Mouse (Mus musculus): ENCODE results near the gene Srcap. TPM values are rescaled to one million over a fixed set of nuclear protein-coding genes. Genes with fewer than 3 reads are reported as not detected.
A peak's percentile ranks its signal among the peaks of the same experiment; 100 is the strongest.
"Not testable (repeated sequence)": the region's sequence is repeated elsewhere in the genome, so short reads cannot be mapped to it uniquely, and the experiment has no call there.

Srcap gene
- polyA plus RNA-seq, 1 experiment, result 32.2 TPM

DNA sequence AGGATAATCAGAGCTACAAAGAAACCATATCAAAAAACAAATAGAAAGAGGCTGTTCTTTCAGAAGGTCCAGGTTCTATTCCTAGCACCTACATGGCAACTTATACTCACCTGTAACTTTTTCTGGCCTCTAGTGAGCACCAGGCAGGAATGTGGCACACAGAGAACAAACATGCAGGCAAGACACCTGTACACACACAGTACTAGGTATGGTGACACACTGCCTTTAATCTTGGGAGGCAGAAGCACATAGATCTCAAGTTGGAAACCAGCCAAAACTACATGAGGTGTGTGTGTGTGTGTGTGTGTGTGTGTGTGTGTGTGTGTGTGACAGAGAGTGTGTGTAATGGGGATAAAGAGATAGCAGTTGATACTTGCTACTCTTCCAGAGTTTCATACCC lies 17.1 kb upstream of the Srcap start:
- DNase-seq, result no peak
- Histone ChIP-seq H3K4me1 (ENCODE audit: control insufficient read depth, insufficient read depth, low read length) (no peaks in the 10 kb centered on the region), H3K27me3 (ENCODE audit: control insufficient read depth, insufficient read depth, low read length) (no peaks in the 10 kb centered on the region), H3K4me3 (replicated peaks; ENCODE audit: insufficient read depth, low read depth, low read length) (no peak overlapping the region), H3K27ac (ENCODE audit: insufficient read depth, low read length) (no peak overlapping the region)
- TF ChIP-seq CTCF (IDR thresholded peaks at IDR 0.05; ENCODE audit: borderline replicate concordance, insufficient read depth, low read depth, low read length), result no peak
- no peak for TF ChIP-seq POLR2A (IDR thresholded peaks at IDR 0.05; ENCODE audit: borderline replicate concordance, insufficient read depth, low read length)

DNA sequence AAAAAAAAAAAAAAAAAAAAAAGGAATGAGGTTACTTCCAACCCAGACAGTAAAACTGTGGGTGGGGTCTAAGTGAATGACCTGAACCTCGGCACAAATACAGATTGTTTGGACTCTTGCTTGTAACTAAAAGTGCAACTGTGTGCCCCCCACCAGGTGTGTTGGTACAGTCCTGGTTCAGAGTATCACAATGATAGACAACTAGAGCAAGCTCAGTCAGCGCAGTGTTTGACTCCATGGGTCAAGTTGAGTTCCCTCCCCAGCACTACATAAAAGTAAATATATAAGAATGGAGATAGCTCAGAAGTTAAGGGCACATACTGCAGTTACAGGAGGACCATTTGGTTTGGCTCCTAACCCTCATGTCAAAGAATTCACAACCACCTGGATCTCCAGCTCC lies 14.4 kb upstream of the Srcap start:
- no peak overlapping the region for H3K4me3 ChIP-seq (replicated peaks; ENCODE audit: insufficient read depth, low read depth, low read length)
- no peak for DNase-seq
- 89% methylated on average over 2 of the region's 2 CpGs for whole genome bisulfite sequencing
- no peaks in the 10 kb centered on the region for H3K4me1 ChIP-seq (ENCODE audit: control insufficient read depth, insufficient read depth, low read length)
- H3K27ac ChIP-seq (ENCODE audit: insufficient read depth, low read length), result no peak overlapping the region
- no peaks in the 10 kb centered on the region for H3K27me3 ChIP-seq (ENCODE audit: control insufficient read depth, insufficient read depth, low read length)
- TF ChIP-seq POLR2A (IDR thresholded peaks at IDR 0.05; ENCODE audit: borderline replicate concordance, insufficient read depth, low read length) (no peak), CTCF (IDR thresholded peaks at IDR 0.05; ENCODE audit: borderline replicate concordance, insufficient read depth, low read depth, low read length) (no peak)

DNA sequence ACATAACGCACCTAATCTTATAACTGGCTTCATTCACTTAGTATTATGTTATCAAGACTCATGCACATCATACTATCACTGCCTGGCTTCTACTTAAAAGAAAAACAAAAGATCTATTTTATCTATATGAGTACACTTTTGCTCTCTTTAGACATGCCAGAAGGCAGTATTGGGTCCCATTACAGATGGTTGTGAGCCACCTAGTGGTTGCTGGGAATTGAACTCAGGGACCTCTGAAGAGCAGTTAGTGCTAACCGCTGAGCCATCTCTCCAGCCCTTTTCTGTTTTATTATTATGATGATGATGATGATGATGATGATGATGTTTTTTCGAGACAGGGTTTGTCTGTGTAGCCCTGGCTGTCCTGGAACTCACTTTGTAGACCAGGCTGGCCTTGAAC lies 13.4 kb upstream of the Srcap start:
- Histone ChIP-seq H3K27ac (ENCODE audit: insufficient read depth, low read length) (no peak overlapping the region), H3K4me3 (replicated peaks; ENCODE audit: insufficient read depth, low read depth, low read length) (no peak overlapping the region), H3K4me1 (ENCODE audit: control insufficient read depth, insufficient read depth, low read length) (no peaks in the 10 kb centered on the region), H3K27me3 (ENCODE audit: control insufficient read depth, insufficient read depth, low read length) (no peaks in the 10 kb centered on the region)
- DNase-seq, result peak in 1 of 2 experiments; percentile 43
- TF ChIP-seq CTCF (IDR thresholded peaks at IDR 0.05; ENCODE audit: borderline replicate concordance, insufficient read depth, low read depth, low read length), result peak; percentile 49; the same call in 1 of the 2 replicates
- no peak for TF ChIP-seq POLR2A (IDR thresholded peaks at IDR 0.05; ENCODE audit: borderline replicate concordance, insufficient read depth, low read length)
- WGBS, result 40% methylated on average over 3 of the region's 3 CpGs

DNA sequence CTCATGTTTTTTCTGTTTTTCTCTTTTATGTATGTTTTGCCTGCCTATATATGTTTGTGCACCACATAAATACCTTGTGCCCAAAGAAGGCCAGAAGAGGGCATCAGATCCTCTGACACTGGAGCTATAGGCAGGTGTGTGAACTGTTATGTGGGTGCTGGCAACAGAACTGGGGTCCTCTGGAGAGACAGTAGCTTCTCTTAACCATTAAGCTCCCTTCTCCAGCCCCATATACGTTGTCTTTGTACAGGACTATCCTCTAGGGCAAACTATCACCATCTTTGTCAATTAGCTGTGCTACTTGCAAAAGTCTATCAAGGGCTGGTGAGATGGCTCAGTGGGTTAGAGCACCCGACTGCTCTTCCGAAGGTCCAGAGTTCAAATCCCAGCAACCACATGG lies 3.5 kb upstream of the Srcap start:
- no peak for DNase-seq
- H3K4me3 ChIP-seq (replicated peaks; ENCODE audit: insufficient read depth, low read depth, low read length), result no peak overlapping the region
- H3K4me1 ChIP-seq (ENCODE audit: control insufficient read depth, insufficient read depth, low read length), result no peaks in the 10 kb centered on the region
- TF ChIP-seq CTCF (IDR thresholded peaks at IDR 0.05; ENCODE audit: borderline replicate concordance, insufficient read depth, low read depth, low read length), result no peak
- no peak for TF ChIP-seq POLR2A (IDR thresholded peaks at IDR 0.05; ENCODE audit: borderline replicate concordance, insufficient read depth, low read length)
- 96% methylated on average over 3 of the region's 3 CpGs for WGBS
- no peaks in the 10 kb centered on the region for H3K27me3 ChIP-seq (ENCODE audit: control insufficient read depth, insufficient read depth, low read length)
- H3K27ac ChIP-seq (ENCODE audit: insufficient read depth, low read length), result no peak overlapping the region

DNA sequence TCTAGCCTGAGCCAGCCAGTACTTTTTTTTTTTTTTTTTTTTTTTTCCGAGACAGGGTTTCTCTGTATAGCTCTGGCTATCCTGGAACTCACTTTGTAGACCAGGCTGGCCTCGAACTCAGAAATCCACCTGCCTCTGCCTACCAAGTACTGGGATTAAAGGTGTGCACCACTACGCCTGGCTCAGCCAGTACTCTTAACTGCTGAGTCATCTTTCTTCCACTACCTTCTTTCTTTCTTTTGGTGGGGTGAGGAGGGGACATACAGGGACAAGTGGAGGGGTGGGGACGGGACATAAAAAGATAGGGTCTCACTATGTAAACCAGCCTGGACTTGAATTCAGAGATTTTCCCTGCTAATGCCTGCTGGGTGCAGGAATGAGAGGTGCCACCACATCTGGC lies 2.0 kb upstream of the Srcap start:
- DNase-seq; H3K4me1 ChIP-seq (ENCODE audit: control insufficient read depth, insufficient read depth, low read length); H3K27me3 ChIP-seq (ENCODE audit: control insufficient read depth, insufficient read depth, low read length); H3K4me3 ChIP-seq (replicated peaks; ENCODE audit: insufficient read depth, low read depth, low read length); H3K27ac ChIP-seq (ENCODE audit: insufficient read depth, low read length): not testable (repeated sequence)
- 75% methylated on average over 4 of the region's 4 CpGs for WGBS

DNA sequence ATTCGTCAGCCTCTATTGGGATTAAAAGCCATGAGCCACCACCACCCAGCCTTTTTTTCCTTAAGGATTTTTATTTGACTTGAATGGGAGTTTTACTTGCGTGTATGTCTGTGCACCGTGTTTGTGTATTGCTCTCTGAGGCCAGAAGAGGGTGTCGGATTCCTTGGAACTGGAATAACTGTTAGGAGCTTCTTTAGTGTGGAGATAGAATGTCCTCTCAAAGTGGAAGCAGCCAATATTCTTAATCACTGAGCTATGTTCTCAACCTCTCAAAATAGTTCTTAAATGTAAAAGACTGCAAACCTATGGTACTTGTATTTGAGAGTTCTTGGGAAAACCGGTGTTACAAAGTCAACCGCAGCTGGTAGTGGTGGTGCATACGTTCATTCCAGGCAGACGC lies 542 bp upstream of the Srcap start:
- peak overlapping the region; percentile 83 for H3K4me3 ChIP-seq (replicated peaks; ENCODE audit: insufficient read depth, low read depth, low read length)
- H3K27me3 ChIP-seq (ENCODE audit: control insufficient read depth, insufficient read depth, low read length), result no peaks in the 10 kb centered on the region
- peak; percentile 27 to 55 for DNase-seq
- no peak for TF ChIP-seq POLR2A (IDR thresholded peaks at IDR 0.05; ENCODE audit: borderline replicate concordance, insufficient read depth, low read length)
- no peak for TF ChIP-seq CTCF (IDR thresholded peaks at IDR 0.05; ENCODE audit: borderline replicate concordance, insufficient read depth, low read depth, low read length)
- peaks cover 5% of the 10 kb centered on the region; the same call in 1 of the 2 replicates for H3K4me1 ChIP-seq (ENCODE audit: control insufficient read depth, insufficient read depth, low read length)
- WGBS, result 15% methylated on average over 8 of the region's 8 CpGs
- H3K27ac ChIP-seq (ENCODE audit: insufficient read depth, low read length), result no peak overlapping the region

DNA sequence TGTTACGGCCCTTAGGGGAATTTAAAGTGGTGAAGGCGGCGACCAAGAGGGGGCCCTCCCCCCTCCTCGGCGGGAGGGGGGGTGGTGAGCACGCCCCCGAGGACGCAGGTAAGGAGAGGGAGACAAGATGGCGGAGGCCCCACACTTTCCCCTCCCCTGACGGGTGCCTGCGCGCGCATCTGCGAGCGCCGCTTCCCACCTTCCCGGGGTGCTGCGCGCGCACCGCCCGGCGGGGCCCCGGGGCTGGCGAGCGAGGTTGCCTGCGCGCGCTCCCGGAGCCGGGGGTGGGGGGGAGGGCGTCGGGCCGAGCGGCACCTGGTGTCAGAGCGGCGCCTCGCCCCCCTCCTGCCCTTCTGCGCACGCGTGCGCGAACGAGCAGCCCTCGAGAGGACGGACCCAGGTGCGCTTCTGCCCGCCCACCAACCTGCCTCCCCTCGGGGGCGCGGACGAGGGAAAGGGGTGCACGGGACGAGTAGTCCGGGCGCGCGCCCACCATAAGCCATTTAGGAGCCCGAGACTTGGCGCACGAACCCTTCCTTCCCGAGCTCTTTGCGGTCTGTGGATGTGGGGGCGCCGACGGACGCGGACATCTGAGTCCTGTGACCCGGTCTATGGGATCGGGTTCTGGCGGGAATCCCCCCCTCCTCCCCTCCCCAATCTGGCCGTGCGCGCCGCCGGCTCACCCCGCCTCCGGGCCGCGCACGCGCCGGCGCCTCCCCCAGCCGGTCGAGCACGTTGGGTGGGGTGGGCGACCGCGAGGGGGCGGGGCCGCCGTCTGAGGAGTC lies 640 bp downstream of the Srcap start:
- Histone ChIP-seq H3K27me3 (ENCODE audit: control insufficient read depth, insufficient read depth, low read length) (no peaks in the 10 kb centered on the region), H3K4me1 (ENCODE audit: control insufficient read depth, insufficient read depth, low read length) (peaks cover 5% of the 10 kb centered on the region; the same call in 1 of the 2 replicates), H3K4me3 (replicated peaks; ENCODE audit: insufficient read depth, low read depth, low read length) (peak overlapping the region; percentile 83), H3K27ac (ENCODE audit: insufficient read depth, low read length) (peak overlapping the region; percentile 94)
- under 1% methylated on average over 86 of the region's 93 CpGs for WGBS
- DNase-seq, result peak; percentile 89 to 91
- TF ChIP-seq CTCF (IDR thresholded peaks at IDR 0.05; ENCODE audit: borderline replicate concordance, insufficient read depth, low read depth, low read length), result no peak
- TF ChIP-seq POLR2A (IDR thresholded peaks at IDR 0.05; ENCODE audit: borderline replicate concordance, insufficient read depth, low read length), result no peak

DNA sequence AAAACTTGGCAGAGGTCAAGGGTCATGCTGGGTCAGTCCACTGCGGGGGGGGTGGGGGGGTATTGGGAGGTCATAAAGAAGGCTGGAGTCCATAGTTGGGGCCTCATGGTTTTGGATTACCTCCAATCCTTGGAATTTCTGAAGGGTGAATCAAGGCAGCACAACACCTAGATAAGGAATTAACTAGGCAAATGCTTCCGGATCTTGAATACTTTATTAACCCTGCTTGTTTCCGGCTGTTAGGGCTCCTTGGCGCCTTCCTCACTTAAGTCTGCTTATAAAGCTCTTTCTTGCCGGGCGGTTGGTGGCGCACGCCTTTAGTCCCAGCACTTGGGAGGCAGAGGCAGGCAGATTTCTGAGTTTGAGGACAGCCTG lies 1.2 kb downstream of the Srcap start:
- TF ChIP-seq CTCF (IDR thresholded peaks at IDR 0.05; ENCODE audit: borderline replicate concordance, insufficient read depth, low read depth, low read length) (no peak), POLR2A (IDR thresholded peaks at IDR 0.05; ENCODE audit: borderline replicate concordance, insufficient read depth, low read length) (no peak)
- Histone ChIP-seq H3K27ac (ENCODE audit: insufficient read depth, low read length) (no peak overlapping the region), H3K4me3 (replicated peaks; ENCODE audit: insufficient read depth, low read depth, low read length) (peak overlapping the region; percentile 83), H3K27me3 (ENCODE audit: control insufficient read depth, insufficient read depth, low read length) (no peaks in the 10 kb centered on the region), H3K4me1 (ENCODE audit: control insufficient read depth, insufficient read depth, low read length) (peaks cover 5% of the 10 kb centered on the region; the same call in 1 of the 2 replicates)
- 31% methylated on average over 8 of the region's 8 CpGs for WGBS
- DNase-seq, result peak in 1 of 2 experiments; percentile 39

Data from cerebellum, adult 2 months (tissue).